Mouse (Mus musculus) cerebellum, adult 2 months (tissue): ENCODE measurements around the gene Ptprf. TPM values are rescaled to one million over a fixed set of nuclear protein-coding genes. Genes with fewer than 3 reads are reported as not detected.

Experiments
- DNase-seq, 2 experiments: peaks; one replicate each; pipeline ENCODE4 v3.0.0; 2021
- H3K27ac ChIP-seq: fragments of 200-500 bp; 2 replicates; pipeline ENCODE4 v1.5.1; 2012; ENCODE audit warnings: low read length, control low read depth, inconsistent platforms; ENCODE audit not compliant: insufficient read depth
- H3K27me3 ChIP-seq: fragments of 200-500 bp; 2 replicates; pipeline ENCODE4 v1.6.1; 2012; ENCODE audit warnings: inconsistent platforms, mild to moderate bottlenecking, low read length, moderate library complexity; ENCODE audit not compliant: control insufficient read depth, insufficient read depth
- H3K4me1 ChIP-seq: fragments of 200-500 bp; 2 replicates; pipeline ENCODE4 v1.6.1; 2011; ENCODE audit warnings: low read length; ENCODE audit not compliant: control insufficient read depth, insufficient read depth
- H3K4me3 ChIP-seq: fragments of 200-500 bp; replicated peaks from 2 replicates; pipeline ENCODE3; 2011; ENCODE audit warnings: mild to moderate bottlenecking, low read depth, low read length, control low read depth; ENCODE audit not compliant: insufficient read depth
- CTCF ChIP-seq: fragments of 200-500 bp; IDR thresholded peaks from 2 replicates; pipeline ENCODE4 v1.5.1; 2011; ENCODE audit warnings: low read depth, mild to moderate bottlenecking, control low read depth, low read length, moderate library complexity, borderline replicate concordance; ENCODE audit not compliant: insufficient read depth
- POLR2A ChIP-seq: fragments of 200-500 bp; IDR thresholded peaks from 2 replicates; pipeline ENCODE4 v1.6.1; 2011; ENCODE audit warnings: low read length, control low read depth, borderline replicate concordance; ENCODE audit not compliant: insufficient read depth
- WGBS: fragments of 180-500 bp; shearing (Covaris S2); methylation state at CpG from one replicate; pipeline ENCODE4 v1.1.7; 2018; 5-methylcytosine and 5-hydroxymethylcytosine counted together
- polyA plus RNA-seq: library from polyadenylated mRNA; depleted of rRNA; stranded (reverse); fragments of >200 nt; gene quantifications from 2 replicates; pipeline ENCODE4 v1.2.3, GENCODE M21; 2012

Ptprf gene
- polyA plus RNA-seq, 1 experiment: 26.9 TPM

GRCm38 (mm10) chr4:118292741-118293306 is 1.6 kb upstream of the Ptprf start:
- WGBS: 9% methylated on average over 11 of the region's 11 CpGs
- DNase-seq: peak; percentile 71 to 82
- Histone ChIP-seq H3K27ac (no peak overlapping the region), H3K27me3 (no peaks in the 10 kb centered on the region; the same call in 1 of the 2 replicates), H3K4me1 (no peaks in the 10 kb centered on the region), H3K4me3 (no peak overlapping the region)
- TF ChIP-seq POLR2A (no peak), CTCF (peak; percentile 99)

DNA sequence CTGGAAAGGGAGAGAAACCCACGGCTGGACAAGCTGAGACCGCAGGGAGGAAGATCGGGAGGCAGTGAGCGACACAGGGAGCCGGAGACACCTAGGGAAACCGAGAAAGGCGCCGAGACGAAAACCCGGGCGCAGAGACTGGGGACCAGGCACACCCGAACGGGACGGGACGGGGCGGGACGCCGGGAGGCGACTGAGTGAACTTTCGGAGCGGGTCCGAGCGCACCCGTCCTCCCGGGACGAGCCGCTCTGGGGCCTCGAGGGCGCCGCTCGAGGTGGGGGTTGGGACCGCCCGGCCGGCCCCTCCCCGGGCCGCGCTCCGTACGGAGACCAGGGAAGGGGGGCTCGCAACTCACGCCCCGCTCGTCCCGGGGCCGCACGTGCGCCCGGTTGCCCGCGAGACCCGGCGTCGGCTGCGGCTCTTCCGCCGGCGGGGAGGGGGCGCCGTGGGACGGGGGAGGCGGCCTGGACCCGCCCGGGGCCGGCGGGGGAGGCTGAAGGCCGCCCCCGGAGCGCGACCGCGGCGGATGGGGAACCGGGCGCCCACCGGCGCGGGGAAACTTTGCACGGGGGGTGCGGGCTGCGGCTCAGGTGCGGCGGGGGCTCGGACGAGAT is 682 bp downstream of the Ptprf start:
- DNase-seq: peak in 1 of 2 experiments; percentile 43
- Histone ChIP-seq H3K27ac (no peak overlapping the region), H3K27me3 (no peaks in the 10 kb centered on the region), H3K4me3 (peak overlapping the region; percentile 14), H3K4me1 (no peaks in the 10 kb centered on the region)
- under 1% methylated on average over 74 of the region's 84 CpGs for WGBS
- TF ChIP-seq POLR2A: no peak

DNA sequence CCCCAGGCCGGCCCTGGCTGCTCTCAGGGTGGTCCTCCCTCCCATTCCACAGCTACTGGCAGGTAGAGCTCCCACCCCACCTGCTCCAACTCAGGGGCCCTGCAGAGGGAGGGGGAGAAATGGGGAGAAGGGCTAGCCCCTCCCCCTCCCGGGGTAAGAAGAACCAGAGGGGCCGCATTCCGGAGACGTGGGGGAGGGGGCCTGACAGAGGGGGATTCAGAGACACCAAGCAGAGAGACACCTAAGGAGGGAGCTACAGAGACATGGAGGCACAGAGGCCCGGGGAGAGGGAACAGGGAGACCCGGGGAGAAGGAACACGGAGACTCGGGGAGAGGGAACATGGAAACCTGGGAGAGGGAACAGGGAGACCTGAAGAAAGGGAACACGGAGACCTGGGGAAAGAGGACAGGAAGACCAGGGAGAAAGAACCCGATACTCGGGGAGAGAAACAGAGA is 1.2 kb downstream of the Ptprf start:
- H3K27ac ChIP-seq: no peak overlapping the region
- WGBS: 9% methylated on average over 12 of the region's 12 CpGs

GRCm38 (mm10) chr4:118289266-118289665 is 1.9 kb downstream of the Ptprf start:
- Histone ChIP-seq H3K27me3 (no peaks in the 10 kb centered on the region), H3K27ac (no peak overlapping the region), H3K4me1 (no peaks in the 10 kb centered on the region), H3K4me3 (no peak overlapping the region)
- TF ChIP-seq CTCF (no peak), POLR2A (no peak)
- WGBS: 74% methylated on average over 5 of the region's 5 CpGs
- DNase-seq: no peak

More for the DNA sequence above, 1.2 kb downstream of the Ptprf start:
- Histone ChIP-seq H3K4me3 (peak overlapping the region; percentile 14), H3K4me1 (no peaks in the 10 kb centered on the region), H3K27me3 (no peaks in the 10 kb centered on the region)
- TF ChIP-seq POLR2A: no peak
- TF ChIP-seq CTCF: no peak
- DNase-seq: no peak

GRCm38 (mm10) chr4:118288531-118288930 is 2.7 kb downstream of the Ptprf start:
- 83% methylated on average over 6 of the region's 6 CpGs for WGBS
- no peaks in the 10 kb centered on the region for H3K4me1 ChIP-seq
- H3K4me3 ChIP-seq: no peak overlapping the region
- no peak for DNase-seq
- TF ChIP-seq CTCF (no peak), POLR2A (no peak)
- H3K27me3 ChIP-seq: no peaks in the 10 kb centered on the region
- H3K27ac ChIP-seq: no peak overlapping the region

- Histone ChIP-seq H3K4me3 (no peak overlapping the region), H3K27me3 (no peaks in the 10 kb centered on the region), H3K4me1 (no peaks in the 10 kb centered on the region), H3K27ac (no peak overlapping the region)
- TF ChIP-seq POLR2A (no peak), CTCF (no peak)
- no peak for DNase-seq
- WGBS: 69% methylated on average over 5 of the region's 5 CpGs
These were observed 5.0 kb downstream of the Ptprf start for GRCm38 (mm10) chr4:118286202-118286601.

GRCm38 (mm10) chr4:118282182-118282562 is 9.0 kb downstream of the Ptprf start:
- no peak overlapping the region for H3K4me3 ChIP-seq
- no peaks in the 10 kb centered on the region for H3K27me3 ChIP-seq
- no peak for DNase-seq
- no peaks in the 10 kb centered on the region for H3K4me1 ChIP-seq
- WGBS: 62% methylated on average over 1 of the region's 1 CpGs
- H3K27ac ChIP-seq: no peak overlapping the region
- TF ChIP-seq POLR2A (no peak), CTCF (no peak)
